8 mouse cellular contexts compared by ENCODE assay signal in genomic region chr9:53825318-53825717, GRCm38 (mm10). TPM values are rescaled to one million over a fixed set of nuclear protein-coding genes. Genes with fewer than 3 reads are reported as not detected.
A peak's percentile ranks its signal among the peaks of the same experiment; 100 is the strongest.
DNase-seq lines count a peak whose midpoint lies in the region; ATAC-seq and TF ChIP-seq lines count a peak whose summit lies in the region.
"Had no signal": no experiment of that assay in that cellular context is flagged by ENCODE, and none has a peak within 500 bp of the region (broad histone marks: within the 10 kb centered on the region; RNA-seq: fewer than 3 reads in every experiment).

No protein-coding gene starts in this region.

- peak overlapping the region; percentile 23; the same call in 1 of the 2 replicates for H3K4me2 ChIP-seq in neural tube, embryonic 15.5 days

- TF ChIP-seq CTCF in layer of hippocampus, adult 2 months (conservative IDR thresholded peaks at IDR 0.05), result peak; percentile 82

- no peaks in the 10 kb centered on the region for H3K9me3 ChIP-seq in neural tube, embryonic 15.5 days (replicated peaks)

- no peaks in the 10 kb centered on the region for H3K27me3 ChIP-seq in neural tube, embryonic 15.5 days (replicated peaks)

- no peak overlapping the region for H3K4me3 ChIP-seq in layer of hippocampus, adult 2 months
- no peak overlapping the region for H3K4me3 ChIP-seq in neural tube, embryonic 15.5 days (replicated peaks)

- peak overlapping the region; percentile 54; the same call in 1 of the 2 replicates for H3K27ac ChIP-seq in layer of hippocampus, adult 2 months
- no peak overlapping the region for H3K27ac ChIP-seq in neural tube, embryonic 15.5 days (replicated peaks)

- DNase-seq in layer of hippocampus, adult 2 months (ENCODE audit: low spot score in 2 of 2), result no peak
- DNase-seq in layer of hippocampus, postnatal 36 days, result no peak
- peak; percentile 17 for DNase-seq in Muller cell, postnatal 12 days (ENCODE audit: inconsistent ontology term)
- DNase-seq in kidney, postnatal 25 days, result peak; percentile 16 to 36

- peak; percentile 75 for ATAC-seq in common myeloid progenitor, adult 5-6 weeks (replicated peaks; ENCODE audit: low read depth, poor library complexity, severe bottlenecking)
- ATAC-seq in neural tube, embryonic 15.5 days (ENCODE audit: low FRiP score), result no peak
- no peak for ATAC-seq in erythroblast, adult 5-6 weeks (replicated peaks; ENCODE audit: low FRiP score, poor library complexity, severe bottlenecking)

- H3K4me1 ChIP-seq in neural tube, embryonic 15.5 days, result peaks cover 6% of the 10 kb centered on the region

- 12% methylated on average over 9 of the region's 9 CpGs for WGBS in neural tube, embryonic 15.5 days

- H3K36me3 ChIP-seq in neural tube, embryonic 15.5 days, result no peaks in the 10 kb centered on the region

- H3K9ac ChIP-seq in neural tube, embryonic 15.5 days (replicated peaks), result no peak overlapping the region

RNA-seq across cellular contexts. Expression of gene Sln, which starts 24.6 kb away (rescaled TPM):
- under 1 TPM; 0.37 to 0.64 TPM for total RNA-seq in layer of hippocampus, adult 2 months (2021)
- under 1 TPM; 0.35 to 0.58 TPM for total RNA-seq in layer of hippocampus, postnatal 36 days (2021)
- total RNA-seq in common myeloid progenitor, adult 5-6 weeks (2017), result not detected in 2 replicates
- 8.9 and 11.3 TPM in 2 replicates for polyA plus RNA-seq in neural tube, embryonic 15.5 days (2015; fragmentation: Nextera tagmentation; extraction: Ambion mirVana)
- total RNA-seq in erythroblast, adult 5-6 weeks (2015; ENCODE audit: low replicate concordance), result not detected in 2 replicates
- not detected in 2 replicates for total RNA-seq in erythroblast, adult 5-6 weeks (2017; ENCODE audit: low replicate concordance)
- total RNA-seq: neutrophil, adult 5-6 weeks had no signal

RNA-seq across cellular contexts. Expression of gene Slc35f2, which starts 54.0 kb away (rescaled TPM):
- total RNA-seq in layer of hippocampus, adult 2 months (2021), result 1 to 10 TPM; 4.7 to 5.0 TPM
- total RNA-seq in layer of hippocampus, postnatal 36 days (2021), result 1 to 10 TPM; 3.6 to 4.4 TPM
- total RNA-seq in common myeloid progenitor, adult 5-6 weeks (2017), result 10.6 and 12.5 TPM in 2 replicates
- 25.6 and 29.8 TPM in 2 replicates for polyA plus RNA-seq in neural tube, embryonic 15.5 days (2015; fragmentation: Nextera tagmentation; extraction: Ambion mirVana)
- total RNA-seq in erythroblast, adult 5-6 weeks (2015; ENCODE audit: low replicate concordance), result not detected in 2 replicates
- not detected in 2 replicates for total RNA-seq in erythroblast, adult 5-6 weeks (2017; ENCODE audit: low replicate concordance)

Comparison
In these comparisons a context has a peak if more than half of its experiments do, and no peak if none do; other contexts are left out.
1. DNase-seq: peak in Muller cell, postnatal 12 days (single experiment) and kidney, postnatal 25 days (2 of 2); none in layer of hippocampus, adult 2 months (0 of 2) and layer of hippocampus, postnatal 36 days (0 of 2).
2. RNA of gene Slc35f2, which starts 54.0 kb away (total RNA-seq): 10.6 to 12.5 TPM in common myeloid progenitor, adult 5-6 weeks, 4.7 to 5.0 TPM in layer of hippocampus, adult 2 months and 3.6 to 4.4 TPM in layer of hippocampus, postnatal 36 days; not detected in erythroblast, adult 5-6 weeks; every median in the first group is over 4 times any median in the second.